Comparison of ENCODE assay signal across 1 mouse cellular context in genomic region chr5:142912739-142913138, GRCm38 (mm10).
TF ChIP-seq lines count a peak whose summit lies in the region.

No protein-coding gene starts in this region.

TF ChIP-seq in myocyte, 11 proteins besides CTCF, POLR2A, EP300 and RAD21 (continued from another document):
- TF ChIP-seq CEBPB (IDR thresholded peaks at IDR 0.05; ENCODE audit: insufficient read depth, poor library complexity, severe bottlenecking) = no peak
